Mouse (Mus musculus) liver, adult 2 months (tissue): ENCODE measurements around the gene Adgrl4.

Experiments used
- CTCF ChIP-seq: fragments of 200-500 bp; IDR thresholded peaks from 2 replicates; pipeline ENCODE4 v1.5.1; 2011; ENCODE audit warnings: low read depth, low read length, control low read depth
- POLR2A ChIP-seq: fragments of 200-500 bp; IDR thresholded peaks from 2 replicates; pipeline ENCODE4 v1.6.1; 2011; ENCODE audit warnings: low read length, control low read depth; ENCODE audit not compliant: insufficient read depth; ENCODE audit errors: extremely low read depth

- TF ChIP-seq CTCF (no peak), POLR2A (no peak)
These were observed 46.8 kb upstream of the Adgrl4 start for GRCm38 (mm10) chr3:151390912-151391311.
